Mouse (Mus musculus) hindbrain, embryonic 14.5 days (tissue): ENCODE measurements around the gene Lhfpl5. TPM values are rescaled to one million over a fixed set of nuclear protein-coding genes. Genes with fewer than 3 reads are reported as not detected.

Source experiments
- microRNA-seq: library from miRNA; unstranded; fragments of <30 nt; microRNA quantifications from one replicate; pipeline ENCODE4, GENCODE M21; 2016
- polyA plus RNA-seq: library from polyadenylated mRNA; unstranded; fragments of >200 nt; fragmentation: Nextera tagmentation; extraction: Ambion mirVana; gene quantifications from 2 replicates; pipeline ENCODE4 v1.2.1, GENCODE M21; 2014

The Lhfpl5 gene
- polyA plus RNA-seq, 1 experiment from 2014 or later = 13.5 TPM

Small RNA genes lying within 50 kb of the gene (microRNA-seq; reads per million reads assigned to microRNA genes)
- gene Gm25195 = not detected
- gene Mir6969 = not detected

Other genes starting within 250 kb of the Lhfpl5 start
- gene Rpl10a, start 247.2 kb upstream of the Lhfpl5 start, polyA plus RNA-seq = 370 and 441 TPM in 2 replicates
- 1.3 and 1.4 TPM in 2 replicates for gene Tead3, start 224.8 kb upstream of the Lhfpl5 start, polyA plus RNA-seq
- 1.2 and 1.7 TPM in 2 replicates for gene Tulp1, start 210.4 kb upstream of the Lhfpl5 start, polyA plus RNA-seq
- 8.2 and 9.8 TPM in 2 replicates for gene Fkbp5, start 58.1 kb upstream of the Lhfpl5 start, polyA plus RNA-seq
- gene Armc12, start 44.8 kb upstream of the Lhfpl5 start, polyA plus RNA-seq = not detected in 2 replicates
- gene Clpsl2, start 26.2 kb upstream of the Lhfpl5 start, polyA plus RNA-seq = not detected in 2 replicates
- gene Clps, start 14.9 kb upstream of the Lhfpl5 start, polyA plus RNA-seq = not detected in 2 replicates
- 110 TPM in 2 replicates for gene Srpk1, start 47.1 kb downstream of the Lhfpl5 start, polyA plus RNA-seq
- gene Slc26a8, start 114.6 kb downstream of the Lhfpl5 start, polyA plus RNA-seq = 1.8 and 2.3 TPM in 2 replicates
- 34.1 and 36.5 TPM in 2 replicates for gene Mapk14, start 115.7 kb downstream of the Lhfpl5 start, polyA plus RNA-seq
- gene AC170998.1, start 150.4 kb downstream of the Lhfpl5 start, polyA plus RNA-seq = 0.98 and 2.0 TPM in 2 replicates
- gene Mapk13, start 193.7 kb downstream of the Lhfpl5 start, polyA plus RNA-seq = 0.56 and 1.6 TPM in 2 replicates
- gene Brpf3, start 225.4 kb downstream of the Lhfpl5 start, polyA plus RNA-seq = 8.0 and 8.9 TPM in 2 replicates